Mouse (Mus musculus) cerebellum, adult 2 months (tissue): ENCODE measurements around the gene Nosip.

Experiments
- CTCF ChIP-seq: fragments of 200-500 bp; IDR thresholded peaks from 2 replicates; pipeline ENCODE4 v1.5.1; 2011; ENCODE audit warnings: low read depth, mild to moderate bottlenecking, control low read depth, low read length, moderate library complexity, borderline replicate concordance; ENCODE audit not compliant: insufficient read depth
- POLR2A ChIP-seq: fragments of 200-500 bp; IDR thresholded peaks from 2 replicates; pipeline ENCODE4 v1.6.1; 2011; ENCODE audit warnings: low read length, control low read depth, borderline replicate concordance; ENCODE audit not compliant: insufficient read depth

DNA sequence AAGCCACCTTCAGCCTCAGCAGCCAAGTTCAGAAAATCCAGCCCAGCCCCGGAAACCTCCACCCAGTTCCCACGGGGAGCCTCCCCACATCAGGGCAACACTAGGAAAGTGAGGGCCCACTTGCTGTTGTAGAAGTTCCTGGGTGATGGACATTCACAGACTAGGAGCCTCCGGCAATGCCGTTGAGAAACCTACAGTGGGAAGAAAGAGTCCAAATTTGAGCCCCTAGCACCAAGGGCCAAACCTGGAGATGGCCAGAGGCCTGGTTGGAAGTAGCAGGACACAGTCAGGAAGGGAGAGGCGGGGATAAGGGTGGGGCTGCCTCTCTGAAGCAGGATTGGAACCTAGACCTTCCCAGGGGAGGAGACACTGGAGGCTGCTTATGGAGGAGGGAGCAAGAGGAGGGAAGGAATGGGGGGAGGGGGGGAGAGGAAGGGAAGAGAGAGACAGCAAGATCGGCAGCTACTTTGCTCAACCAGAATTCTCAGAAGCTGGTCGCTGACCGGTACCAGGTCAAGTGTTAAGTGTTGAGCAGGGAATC, 43.1 kb upstream of the Nosip start:
- TF ChIP-seq POLR2A (no peak), CTCF (no peak)
